Mouse (Mus musculus) MN1 (cell line): ENCODE data around the gene Stard10.

Experiments
- DNase-seq: peaks from one replicate; pipeline ENCODE4 v3.0.0-alpha.2; 2016; ENCODE audit warnings: low spot score

The Stard10 gene

GRCm38 (mm10) chr7:101302691-101303090, 14.2 kb upstream of the Stard10 start:
- DNase-seq = peak; percentile 49

- no peak for DNase-seq
Measured at GRCm38 (mm10) chr7:101306841-101307240, 10.0 kb upstream of the Stard10 start.

DNA sequence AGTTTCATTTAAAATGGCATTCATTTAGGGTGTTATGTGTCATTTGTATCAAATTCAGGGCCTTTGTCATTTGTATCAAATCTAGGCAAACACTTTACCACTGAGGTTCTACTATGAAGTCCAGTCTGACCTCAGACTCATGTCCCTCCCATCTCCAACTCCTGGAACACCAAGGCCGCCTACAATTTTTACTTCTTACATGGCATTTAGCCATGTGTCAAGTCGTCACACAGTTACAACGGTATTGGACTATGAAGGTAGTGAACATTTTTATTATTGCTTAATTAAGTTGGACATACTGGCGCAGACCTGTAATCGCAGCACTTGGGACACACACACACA, 6.9 kb upstream of the Stard10 start:
- no peak for DNase-seq

- peak; percentile 99 for DNase-seq
Measured at GRCm38 (mm10) chr7:101310327-101311028, 6.4 kb upstream of the Stard10 start.

GRCm38 (mm10) chr7:101311061-101311460, 5.8 kb upstream of the Stard10 start:
- DNase-seq = no peak

GRCm38 (mm10) chr7:101313033-101313432, 3.9 kb upstream of the Stard10 start:
- DNase-seq = no peak

DNA sequence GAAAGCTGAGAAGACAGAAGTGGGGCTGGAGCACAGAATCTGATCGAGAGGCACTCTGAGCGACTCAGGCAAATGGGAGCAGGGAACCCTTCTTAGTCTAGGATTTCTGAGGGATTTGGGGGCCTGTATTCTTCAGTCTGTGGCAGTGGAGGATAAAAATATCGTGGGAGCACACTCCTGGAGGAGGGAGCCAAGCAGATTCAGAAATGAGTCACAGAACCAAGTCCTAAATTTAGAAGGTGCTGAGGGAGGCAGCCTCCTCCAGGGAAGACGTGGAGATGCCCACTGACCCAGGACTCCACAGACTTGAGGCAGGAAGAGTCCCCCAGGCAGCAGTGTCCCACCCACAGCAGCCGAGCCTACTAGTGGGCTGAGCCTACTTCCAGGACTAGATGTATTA, 2.5 kb upstream of the Stard10 start:
- no peak for DNase-seq

GRCm38 (mm10) chr7:101315699-101316098, 1.2 kb upstream of the Stard10 start:
- no peak for DNase-seq

GRCm38 (mm10) chr7:101316591-101317001, 290 bp upstream of the Stard10 start:
- DNase-seq = no peak

GRCm38 (mm10) chr7:101318848-101319247, 2.0 kb downstream of the Stard10 start:
- DNase-seq = no peak

GRCm38 (mm10) chr7:101319796-101320195, 2.9 kb downstream of the Stard10 start:
- no peak for DNase-seq

- DNase-seq = peak; percentile 49
Measured at GRCm38 (mm10) chr7:101320399-101321217, 3.7 kb downstream of the Stard10 start.

DNA sequence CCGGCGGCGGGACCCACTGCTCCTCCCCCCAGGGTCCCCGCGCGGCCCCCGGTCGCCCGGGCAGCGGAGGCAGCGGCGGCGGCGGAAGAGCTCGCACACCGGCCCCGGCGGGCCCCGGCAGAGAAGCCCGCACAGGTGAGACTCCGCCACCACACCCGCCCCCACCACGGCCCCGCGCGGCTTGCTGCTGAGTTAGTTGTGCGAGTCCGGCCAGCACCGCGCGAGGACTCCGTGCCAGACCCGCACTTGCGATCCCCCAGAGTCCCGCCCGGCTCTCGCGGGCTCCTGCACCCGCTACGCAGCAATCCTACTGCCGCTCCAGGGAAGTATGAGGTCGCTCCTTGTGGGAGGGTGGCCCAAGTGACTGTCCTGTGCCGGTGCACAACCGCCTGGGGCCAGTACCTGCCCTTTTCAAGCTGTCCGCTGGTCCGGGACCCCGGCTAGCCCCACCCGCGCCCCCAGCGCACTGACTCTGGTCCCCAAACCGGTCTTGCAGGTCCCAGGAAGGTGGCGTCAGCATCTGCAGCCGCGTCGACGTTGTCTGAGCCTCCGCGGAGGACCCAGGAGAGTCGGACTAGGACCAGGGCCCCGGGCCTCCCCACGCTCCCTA, 4.4 kb downstream of the Stard10 start:
- DNase-seq = peak; percentile 64

GRCm38 (mm10) chr7:101323141-101323594, 6.3 kb downstream of the Stard10 start:
- DNase-seq = no peak

GRCm38 (mm10) chr7:101324142-101324962, 7.5 kb downstream of the Stard10 start:
- no peak for DNase-seq

DNA sequence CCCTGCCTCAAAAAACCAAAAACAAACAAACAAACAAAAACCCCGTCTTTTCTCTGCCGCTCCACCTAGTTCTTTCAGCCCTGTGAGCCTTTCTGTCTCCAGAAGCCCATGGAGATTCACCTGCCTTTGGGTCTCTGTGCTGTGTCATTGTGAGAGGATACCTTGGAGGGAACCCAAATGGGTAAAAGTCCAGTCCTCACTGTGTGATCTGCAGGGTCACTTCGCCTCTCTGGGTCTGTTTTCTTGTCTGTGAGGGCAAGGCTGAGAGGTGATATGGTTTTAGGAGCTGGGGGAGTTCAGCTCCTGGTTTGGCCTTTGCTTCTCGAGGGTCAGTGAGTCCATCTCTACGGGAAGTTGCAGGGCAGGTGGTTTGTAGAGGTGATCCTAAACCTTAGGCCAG, 9.1 kb downstream of the Stard10 start:
- DNase-seq = no peak

GRCm38 (mm10) chr7:101327263-101327662, 10.4 kb downstream of the Stard10 start:
- no peak for DNase-seq

DNA sequence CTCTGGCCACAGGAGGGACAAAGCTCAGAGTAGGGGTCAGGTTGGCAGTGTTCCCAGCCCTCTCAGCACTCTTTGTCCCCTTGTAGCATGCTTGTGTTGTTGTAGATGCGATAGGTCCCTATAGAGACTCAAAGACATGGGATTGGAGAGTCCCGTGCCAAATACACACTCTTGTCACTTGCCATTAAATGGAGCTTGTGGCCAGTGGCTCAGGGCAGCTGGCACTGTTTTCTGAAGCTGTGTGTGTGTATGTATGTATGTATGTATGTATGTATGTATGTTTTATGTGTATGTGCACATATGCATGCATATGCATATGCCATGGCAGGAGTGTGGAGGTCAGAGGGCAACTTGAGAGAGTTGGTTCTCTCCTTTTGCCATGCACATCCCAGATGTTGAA, 10.9 kb downstream of the Stard10 start:
- no peak for DNase-seq

DNA sequence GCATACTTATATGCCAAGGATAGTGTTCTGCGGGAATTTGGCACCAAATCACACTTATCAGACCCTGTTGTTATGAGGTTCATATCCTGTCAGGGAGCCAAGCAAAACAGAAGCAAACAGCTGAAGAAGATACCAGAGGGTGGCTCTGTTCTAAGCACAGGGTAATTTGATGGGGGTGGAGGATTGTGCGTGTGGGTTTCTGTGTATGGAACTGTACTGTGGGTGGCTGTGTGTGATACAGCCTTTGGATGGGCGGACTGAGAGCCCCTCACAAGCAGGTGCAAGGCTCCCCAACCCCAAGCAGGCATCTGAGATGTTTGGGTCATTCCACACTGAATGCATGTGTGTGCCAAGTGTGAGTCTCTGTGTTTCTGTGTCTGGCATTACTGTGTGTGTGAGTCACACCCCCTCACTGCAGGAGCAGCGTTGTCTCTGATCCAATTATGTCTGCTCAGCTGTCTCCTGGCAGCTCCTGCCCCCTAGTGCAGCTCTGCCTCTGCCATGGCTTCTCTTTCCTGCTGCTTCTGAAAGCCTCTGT, 11.8 kb downstream of the Stard10 start:
- DNase-seq = peak; percentile 86

DNA sequence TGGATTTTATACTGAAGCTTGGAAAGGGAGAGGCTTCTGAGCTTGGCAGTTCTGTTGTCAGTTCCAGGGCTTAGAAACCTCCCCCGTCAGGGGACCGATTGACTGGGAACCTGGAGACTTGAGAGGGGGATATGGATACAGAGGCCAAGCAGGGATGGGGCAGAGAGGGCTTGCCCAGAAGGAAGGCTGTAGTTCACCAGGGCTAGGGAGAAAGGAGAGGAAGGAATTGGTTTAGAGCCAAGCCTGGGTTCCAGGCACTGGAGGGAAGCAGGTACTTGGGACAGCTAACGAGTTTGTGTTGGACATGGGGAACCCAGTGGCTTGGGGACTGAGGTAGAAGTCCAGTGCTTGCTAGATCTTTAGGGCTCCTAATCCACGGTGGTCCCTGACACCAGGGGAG, 12.7 kb downstream of the Stard10 start:
- peak; percentile 40 for DNase-seq

DNA sequence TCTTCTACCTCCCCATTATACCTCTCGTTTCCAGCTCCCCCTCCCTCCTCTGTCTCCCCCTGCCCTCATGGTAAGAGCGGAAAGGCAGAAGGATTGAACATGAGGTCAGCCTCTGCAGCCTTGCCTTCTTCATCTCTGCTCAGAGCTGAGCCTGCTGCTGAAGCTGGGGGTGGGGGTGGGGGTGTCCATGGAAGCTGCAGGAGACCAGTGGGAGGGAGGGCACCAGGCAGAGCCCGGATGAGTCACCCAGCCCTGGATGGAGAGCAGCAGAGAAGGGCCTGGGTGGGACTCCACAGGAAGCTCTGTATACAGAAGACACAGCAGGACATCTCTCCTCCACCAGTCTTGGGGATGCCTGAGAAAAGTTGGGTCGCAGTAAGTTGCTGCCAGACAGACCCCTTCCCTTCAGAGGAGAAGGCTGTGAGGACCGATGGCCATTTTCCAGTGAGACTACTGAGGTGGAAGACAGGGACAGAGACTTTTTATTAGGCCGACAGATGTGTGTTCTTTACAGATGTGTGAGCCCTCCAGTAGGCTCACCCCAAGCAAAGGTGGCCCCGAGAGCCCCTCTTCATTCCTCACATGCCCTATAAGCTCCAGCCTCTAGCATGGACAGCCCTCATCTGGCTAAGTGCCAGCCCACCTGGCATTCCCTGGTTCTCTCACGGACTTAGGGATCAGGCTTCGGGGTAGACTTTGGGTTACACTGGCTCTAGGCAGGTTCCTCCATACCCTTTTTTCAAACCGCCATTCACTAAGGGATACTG, 13.4 kb downstream of the Stard10 start:
- DNase-seq = peak; percentile 67
